Mouse (Mus musculus): Measurements from ENCODE around the gene Creg2.

Gene Creg2

GRCm38 (mm10) chr1:39650435-39651240, 636 bp downstream of the Creg2 start:
- peak; percentile 41 to 68 for DNase-seq (ENCODE audit: low spot score in 2 of 2)

- peak in 1 of 2 experiments; percentile 49 for DNase-seq (ENCODE audit: low spot score in 2 of 2)
These were observed 1.4 kb downstream of the Creg2 start for GRCm38 (mm10) chr1:39649691-39650434.

DNA sequence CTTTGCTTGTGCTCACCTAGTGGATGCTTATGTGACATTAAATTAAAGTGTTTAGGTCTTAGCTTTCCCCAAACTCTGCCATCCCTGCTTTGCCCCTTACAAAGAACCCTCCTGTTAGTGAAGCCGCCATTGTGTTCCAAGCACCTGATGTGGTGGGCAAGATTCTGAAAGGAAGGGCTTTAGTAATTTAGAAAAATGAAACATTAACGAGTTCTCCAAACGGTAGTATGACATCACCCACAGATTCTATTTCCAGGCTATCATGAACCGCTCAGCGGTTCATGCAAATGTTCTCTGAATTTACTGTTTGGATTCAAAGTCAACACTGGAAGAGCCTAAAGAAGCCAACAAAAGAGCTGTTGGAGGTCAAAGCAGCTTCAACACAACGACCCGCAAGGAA, 2.7 kb downstream of the Creg2 start:
- DNase-seq (ENCODE audit: low spot score in 2 of 2), result no peak

DNA sequence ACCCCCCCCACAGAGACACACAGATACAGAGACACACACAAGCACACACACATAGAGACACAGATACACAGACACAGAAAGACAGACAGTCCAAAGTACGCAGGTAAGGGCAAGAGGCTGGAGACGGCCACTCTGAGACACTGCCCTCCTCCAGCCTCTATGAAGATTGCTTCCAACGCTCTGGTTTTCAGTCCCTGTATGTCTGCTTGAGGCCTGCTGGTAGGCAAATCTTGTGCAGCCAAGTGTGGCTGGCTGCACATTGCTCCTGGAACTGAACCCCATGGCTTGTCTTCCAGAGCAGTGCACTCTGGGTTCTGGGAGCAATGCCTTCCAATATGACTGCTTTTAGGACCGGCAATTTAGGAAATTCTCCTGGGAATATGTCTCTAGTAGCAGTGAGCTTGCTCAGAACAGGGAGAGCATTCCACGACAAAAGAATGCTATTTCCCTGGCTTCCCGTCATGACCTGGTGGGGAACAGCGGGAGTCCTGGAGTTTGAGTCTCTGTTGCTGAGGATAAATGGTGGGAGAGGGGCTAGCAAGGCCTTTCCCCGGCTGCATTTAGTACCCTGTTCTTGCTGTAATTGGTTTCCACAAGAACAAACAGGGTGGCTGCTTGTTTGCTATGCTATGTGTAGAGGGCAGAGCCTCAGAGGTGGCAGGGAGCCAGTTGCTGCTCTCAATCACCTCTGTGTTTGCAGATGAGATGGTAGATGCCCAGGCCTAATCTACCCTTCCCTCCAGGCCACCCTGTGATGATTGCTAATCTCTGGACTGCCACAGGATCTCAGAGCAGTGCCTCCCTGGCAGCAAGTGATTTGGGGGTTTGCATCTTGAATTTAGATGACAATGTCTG, 5.1 kb downstream of the Creg2 start:
- peak in 1 of 2 experiments; percentile 31 for DNase-seq (ENCODE audit: low spot score in 2 of 2)

- DNase-seq (ENCODE audit: low spot score in 2 of 2), result no peak
These were observed 6.9 kb downstream of the Creg2 start for GRCm38 (mm10) chr1:39644333-39644732.

DNA sequence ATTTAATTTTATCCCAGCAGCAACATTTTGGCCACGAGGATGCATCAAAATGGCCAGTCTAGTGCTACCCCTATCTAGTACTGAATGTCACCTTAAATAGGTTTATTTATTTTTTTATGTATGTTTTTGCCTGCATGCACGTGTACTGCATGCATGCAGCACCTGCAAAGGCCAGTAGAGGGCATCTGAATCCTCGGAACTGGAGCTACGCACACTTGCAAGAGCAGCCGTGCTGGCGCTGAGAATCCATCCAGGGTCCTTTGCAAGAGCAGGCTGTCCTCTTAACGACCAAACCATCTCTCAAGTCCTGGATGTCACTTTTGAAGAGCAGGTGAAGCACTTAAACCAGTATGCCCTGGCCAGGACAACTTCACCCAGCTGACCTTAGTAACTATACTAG, 9.6 kb downstream of the Creg2 start:
- no peak for DNase-seq (ENCODE audit: low spot score in 2 of 2)

DNA sequence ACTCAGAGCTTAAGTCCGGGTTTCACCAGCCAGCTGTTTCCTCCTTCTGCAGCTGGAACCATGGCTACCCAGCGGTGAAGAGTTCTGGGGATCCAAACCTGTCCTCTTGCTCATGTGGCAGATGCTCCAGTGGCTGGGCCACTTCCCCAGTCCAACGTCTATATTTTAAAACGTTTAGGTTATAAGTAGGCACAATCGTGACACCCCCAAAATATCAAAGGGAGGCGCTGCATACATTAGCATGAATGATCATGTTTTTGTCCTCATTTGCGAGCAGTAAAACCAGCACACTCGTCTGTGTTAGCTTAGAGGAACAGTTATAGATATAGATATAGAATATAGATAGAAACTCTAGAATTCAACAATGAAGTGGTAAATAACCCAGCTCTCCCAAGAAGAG, 14.1 kb downstream of the Creg2 start:
- no peak for DNase-seq (ENCODE audit: low spot score in 2 of 2)

GRCm38 (mm10) chr1:39636660-39637059, 14.6 kb downstream of the Creg2 start:
- no peak for DNase-seq (ENCODE audit: low spot score in 2 of 2)

GRCm38 (mm10) chr1:39636196-39636595, 15.1 kb downstream of the Creg2 start:
- DNase-seq (ENCODE audit: low spot score in 2 of 2), result no peak

GRCm38 (mm10) chr1:39628606-39629005, 22.7 kb downstream of the Creg2 start:
- DNase-seq (ENCODE audit: low spot score in 2 of 2), result no peak

DNA sequence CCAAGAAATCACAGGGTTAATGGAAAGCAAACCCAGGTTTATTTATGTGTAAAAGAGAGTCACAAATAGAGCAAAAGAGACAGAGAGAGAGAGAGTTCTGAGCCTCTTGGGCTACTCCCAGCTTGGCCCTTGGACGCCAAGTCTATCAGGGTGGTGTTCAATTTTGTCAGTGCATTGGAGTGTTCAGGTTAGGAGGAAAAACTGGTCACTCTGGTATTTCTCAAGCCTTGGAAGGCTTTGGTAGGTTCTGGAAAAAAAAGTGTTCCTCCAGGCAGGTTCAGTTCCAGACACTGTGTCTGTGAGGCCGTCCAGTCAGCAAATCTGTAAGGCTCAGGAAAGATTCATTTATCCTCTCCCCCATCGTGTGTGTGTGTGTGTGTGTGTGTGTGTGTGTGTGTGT, 25.8 kb downstream of the Creg2 start:
- DNase-seq (ENCODE audit: low spot score in 2 of 2), result no peak

- no peak for DNase-seq (ENCODE audit: low spot score in 2 of 2)
These were observed 27.5 kb downstream of the Creg2 start for GRCm38 (mm10) chr1:39623729-39624128.

DNA sequence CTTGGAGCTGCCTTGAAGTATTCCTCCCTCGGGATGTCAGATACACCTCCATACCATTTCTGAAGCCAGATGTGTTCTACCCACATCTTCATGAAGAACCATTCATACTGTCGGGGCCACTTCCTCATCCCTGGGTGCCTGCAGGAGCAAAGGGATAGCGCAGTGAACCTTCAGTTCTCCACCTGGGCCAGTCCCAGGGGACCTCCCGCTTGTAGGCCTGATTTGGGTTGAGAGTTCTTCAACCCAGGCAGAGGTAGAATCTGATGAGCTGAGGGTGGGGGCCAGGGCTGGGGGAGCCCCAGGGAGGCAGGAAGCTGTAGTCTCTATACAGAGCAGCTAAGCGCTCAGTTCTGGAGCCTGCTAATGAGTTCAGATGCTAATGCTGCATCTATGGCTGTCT, 28.2 kb downstream of the Creg2 start:
- no peak for DNase-seq (ENCODE audit: low spot score in 2 of 2)

DNA sequence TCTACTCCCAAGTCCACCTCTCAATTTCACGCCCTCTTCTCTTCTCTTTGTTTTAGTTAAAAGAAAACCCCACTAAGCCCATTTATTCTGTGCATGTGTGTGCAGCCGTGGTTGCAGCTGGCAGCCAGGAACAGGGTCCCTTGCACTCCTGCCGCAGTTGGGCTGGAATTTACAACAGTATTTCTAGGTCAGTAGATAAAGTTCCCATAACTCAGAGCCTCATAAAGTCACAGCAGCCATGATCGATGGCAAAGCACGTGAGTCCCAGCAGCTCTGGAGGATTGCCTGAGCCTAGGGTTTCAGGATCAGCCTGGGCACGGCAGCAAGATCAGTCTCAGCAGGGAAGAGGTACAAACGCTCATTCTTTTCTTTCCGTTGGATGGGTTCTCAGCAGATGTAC, 32.8 kb downstream of the Creg2 start:
- DNase-seq (ENCODE audit: low spot score in 2 of 2), result no peak

DNA sequence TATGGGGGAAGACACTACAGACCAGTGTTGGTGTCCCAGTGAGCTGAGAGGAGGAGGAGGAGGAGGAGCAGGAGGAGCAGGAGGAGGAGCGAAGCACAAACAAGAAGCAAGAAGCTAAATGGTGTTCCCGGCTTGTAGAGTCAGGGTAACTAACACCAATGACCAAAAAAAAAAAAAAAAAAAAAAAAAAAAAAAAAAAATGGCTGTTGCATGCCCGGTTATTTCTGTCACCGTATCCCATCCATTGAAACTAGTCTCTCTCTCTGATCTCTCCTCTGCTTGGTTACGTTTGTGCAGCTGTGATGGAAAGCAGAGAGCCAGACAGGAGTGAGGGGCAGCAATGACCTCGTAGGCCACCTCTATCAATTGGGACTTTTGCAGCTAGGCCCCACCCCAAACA, 35.7 kb downstream of the Creg2 start:
- DNase-seq (ENCODE audit: low spot score in 2 of 2), result no peak

DNA sequence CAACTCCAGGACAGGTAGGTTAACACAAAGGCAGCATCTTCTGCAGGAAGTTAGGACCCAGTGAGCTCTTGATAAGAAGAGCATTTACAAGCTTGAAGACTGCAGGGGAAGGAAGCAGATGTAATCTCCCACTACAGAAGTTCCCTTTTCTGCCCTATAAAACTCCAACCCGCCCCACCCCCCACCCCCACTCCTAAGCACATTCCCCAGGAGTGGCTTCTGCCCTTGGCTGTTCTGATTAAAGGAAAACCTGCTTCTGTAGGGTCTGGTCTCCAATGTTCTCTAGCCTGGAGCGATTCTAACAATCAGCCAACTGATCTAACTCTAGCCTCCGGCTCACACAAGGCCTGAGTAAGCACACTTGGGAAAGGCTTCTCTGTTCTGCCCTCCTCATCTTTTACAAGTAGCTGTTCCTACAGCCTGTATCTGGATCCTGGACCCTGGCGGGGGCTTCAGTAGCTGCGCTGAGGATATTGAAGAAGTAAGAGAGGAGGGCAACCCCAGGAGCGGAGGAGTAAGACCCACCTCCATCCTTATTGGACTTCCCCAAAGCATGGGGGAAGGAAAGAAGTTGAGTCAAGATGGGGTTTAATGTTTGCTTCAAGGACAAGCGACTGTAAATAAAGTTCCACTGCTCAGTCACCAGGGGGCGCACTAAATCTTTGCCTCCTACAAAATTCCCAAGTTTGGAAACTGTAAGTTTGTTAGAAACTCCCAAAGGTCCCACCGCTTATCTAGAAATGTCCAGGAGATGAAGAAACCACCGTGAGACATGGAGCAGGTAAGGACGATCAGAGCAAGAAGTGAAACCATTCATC, 36.6 kb downstream of the Creg2 start:
- DNase-seq (ENCODE audit: low spot score in 2 of 2), result peak in 1 of 2 experiments; percentile 54

DNA sequence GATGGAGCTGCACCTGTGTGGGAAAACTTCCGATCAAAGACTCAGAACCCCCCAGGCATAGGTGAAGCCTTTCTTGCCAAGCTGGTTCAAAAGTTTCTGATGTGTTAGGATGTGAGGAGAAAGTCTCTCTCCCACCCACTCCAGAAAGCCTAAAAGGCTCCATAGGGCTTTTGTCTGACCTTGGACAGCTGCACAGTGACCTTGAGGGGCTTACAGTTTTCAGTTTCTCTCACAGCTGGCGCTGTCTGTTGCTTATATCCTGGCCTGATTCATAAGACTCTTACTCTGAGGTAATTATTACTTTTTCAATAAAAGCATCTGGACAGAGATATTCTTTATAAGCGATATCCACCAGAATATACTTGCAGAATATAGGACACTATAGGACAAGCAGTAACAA, 38.2 kb downstream of the Creg2 start:
- DNase-seq (ENCODE audit: low spot score in 2 of 2), result no peak

DNA sequence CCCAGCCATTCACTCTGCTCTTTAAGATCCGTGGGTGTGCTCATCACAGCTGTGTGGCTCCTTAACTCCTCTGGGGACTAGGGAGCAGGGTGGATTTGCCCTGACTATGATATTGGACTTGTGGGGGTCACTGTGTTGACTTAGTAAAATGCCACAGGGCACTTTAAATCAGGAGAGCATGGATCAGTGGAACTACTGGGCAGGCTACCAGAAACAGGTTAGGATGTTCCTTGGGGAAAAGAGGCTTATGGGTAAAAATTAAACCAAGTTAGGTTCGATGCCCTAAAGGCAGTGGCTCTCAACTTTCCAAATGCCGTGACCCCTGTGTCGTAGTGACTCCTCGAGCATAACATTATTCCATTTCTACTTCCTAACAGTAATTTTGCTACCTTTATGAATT, 38.8 kb downstream of the Creg2 start:
- no peak for DNase-seq (ENCODE audit: low spot score in 2 of 2)

GRCm38 (mm10) chr1:39608534-39608933, 42.7 kb downstream of the Creg2 start:
- DNase-seq (ENCODE audit: low spot score in 2 of 2), result no peak

DNA sequence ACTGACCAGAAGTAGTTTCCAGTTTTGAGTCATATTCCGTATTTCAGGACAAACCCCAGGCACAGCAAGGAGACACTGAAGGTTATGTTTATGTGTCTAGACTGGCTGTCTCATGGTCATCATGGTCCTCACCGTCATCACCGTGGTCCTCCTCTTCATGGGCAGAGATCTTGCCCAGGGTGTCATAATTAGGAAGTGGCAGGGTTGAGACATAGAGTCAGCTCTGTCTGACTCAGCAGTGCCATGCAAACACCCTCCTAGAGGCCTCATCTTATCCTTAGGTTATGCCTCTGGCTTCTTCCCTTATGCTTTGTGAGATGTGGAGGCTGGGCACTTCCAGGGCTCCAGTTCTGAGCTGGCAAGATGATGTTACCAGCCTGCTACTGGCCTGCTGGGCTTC, 48.8 kb downstream of the Creg2 start:
- no peak for DNase-seq (ENCODE audit: low spot score in 2 of 2)

- DNase-seq (ENCODE audit: low spot score in 2 of 2), result peak in 1 of 2 experiments; percentile 32
These were observed 52.5 kb downstream of the Creg2 start for GRCm38 (mm10) chr1:39598726-39599125.

Measured in frontal cortex, postnatal 14 days (tissue).